Mouse (Mus musculus): ENCODE measurements at regions not wholly inside any gene's neighbourhood (a gene's known extent, or its start where the extent isn't known, plus 50 kb on each side); places are given as distances from the start of the nearest gene placed in this dataset.

DNA sequence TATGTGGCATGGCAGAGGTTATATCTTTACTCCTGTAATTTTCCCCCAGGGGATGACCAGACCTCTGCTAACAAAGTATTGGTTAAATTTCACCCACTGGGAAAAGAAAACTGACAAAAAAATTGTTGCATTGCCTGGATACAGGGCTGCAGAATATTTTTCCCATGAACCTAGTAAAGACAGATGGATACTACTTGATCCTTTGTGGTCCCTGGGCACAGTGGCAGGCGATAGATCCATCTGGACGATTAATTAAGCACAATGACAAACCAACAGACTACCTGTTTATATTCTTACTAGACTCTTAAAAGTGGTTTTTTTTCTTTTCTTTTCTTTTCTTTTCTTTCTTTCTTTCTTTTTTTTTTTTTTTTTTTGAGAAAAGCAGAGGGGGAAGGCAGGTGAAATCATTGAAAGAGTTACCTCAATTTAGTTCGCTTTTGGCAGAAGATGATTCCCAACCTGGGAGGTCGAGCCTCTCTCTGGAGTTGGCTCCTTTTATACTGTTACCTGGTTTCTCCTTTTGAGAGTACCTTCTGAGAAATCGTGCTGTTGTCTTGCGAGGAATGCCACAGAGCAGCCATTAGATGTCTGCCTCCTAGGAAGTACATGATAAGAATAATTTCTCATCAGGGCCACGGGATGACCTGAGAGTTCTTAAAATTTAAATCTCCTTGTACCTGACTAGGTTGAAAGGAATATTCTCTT, 312.6 kb downstream of the Slc4a3 start:
- Histone ChIP-seq H3K4me1 (ENCODE audit: insufficient read depth) (no peaks in the 10 kb centered on the region), H3K9ac (no peak overlapping the region), H3K27me3 (ENCODE audit: insufficient read depth, low read length) (no peaks in the 10 kb centered on the region), H3K9me3 (ENCODE audit: low read length) (no peaks in the 10 kb centered on the region), H3K4me3 (ENCODE audit: low read depth, low read length) (no peak overlapping the region), H3K4me2 (ENCODE audit: low read depth) (no peak overlapping the region), H3K27ac (ENCODE audit: low read depth, low read length) (no peak overlapping the region), H3K36me3 (ENCODE audit: insufficient read depth) (no peaks in the 10 kb centered on the region)
- DNase-seq, result no peak
- 74% methylated on average over 7 of the region's 7 CpGs for WGBS
- no peak for TF ChIP-seq CTCF (IDR thresholded peaks at IDR 0.05; ENCODE audit: low read depth)
- no peak for ATAC-seq

DNA sequence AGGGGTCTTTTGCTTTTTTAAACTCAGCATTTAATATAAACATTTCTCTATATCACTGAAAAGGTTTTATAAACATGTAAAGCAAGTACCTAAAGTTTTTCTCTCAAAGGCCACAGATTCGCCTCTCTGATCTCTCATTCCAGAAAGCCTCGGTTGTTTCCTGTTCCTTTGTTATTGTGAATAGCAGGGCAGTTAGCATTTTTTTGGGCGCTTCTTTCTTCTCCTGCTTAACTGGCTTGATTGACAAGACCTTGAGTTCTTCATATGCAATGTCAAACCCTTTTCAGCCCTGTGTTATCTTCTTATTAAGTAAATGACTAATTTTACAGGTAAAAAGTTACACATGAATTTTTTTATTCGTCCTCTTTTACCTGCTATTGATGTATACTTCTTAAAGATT, 316.7 kb downstream of the Slc4a3 start:
- Histone ChIP-seq H3K4me3 (ENCODE audit: low read depth, low read length) (no peak overlapping the region), H3K9ac (no peak overlapping the region), H3K27me3 (ENCODE audit: insufficient read depth, low read length) (no peaks in the 10 kb centered on the region), H3K9me3 (ENCODE audit: low read length) (no peaks in the 10 kb centered on the region), H3K4me1 (ENCODE audit: insufficient read depth) (no peaks in the 10 kb centered on the region), H3K4me2 (ENCODE audit: low read depth) (no peak overlapping the region), H3K36me3 (ENCODE audit: insufficient read depth) (no peaks in the 10 kb centered on the region), H3K27ac (ENCODE audit: low read depth, low read length) (no peak overlapping the region)
- ATAC-seq, result no peak
- DNase-seq, result no peak
- TF ChIP-seq CTCF (IDR thresholded peaks at IDR 0.05; ENCODE audit: low read depth), result no peak
- WGBS, result 61% methylated on average over 4 of the region's 4 CpGs

DNA sequence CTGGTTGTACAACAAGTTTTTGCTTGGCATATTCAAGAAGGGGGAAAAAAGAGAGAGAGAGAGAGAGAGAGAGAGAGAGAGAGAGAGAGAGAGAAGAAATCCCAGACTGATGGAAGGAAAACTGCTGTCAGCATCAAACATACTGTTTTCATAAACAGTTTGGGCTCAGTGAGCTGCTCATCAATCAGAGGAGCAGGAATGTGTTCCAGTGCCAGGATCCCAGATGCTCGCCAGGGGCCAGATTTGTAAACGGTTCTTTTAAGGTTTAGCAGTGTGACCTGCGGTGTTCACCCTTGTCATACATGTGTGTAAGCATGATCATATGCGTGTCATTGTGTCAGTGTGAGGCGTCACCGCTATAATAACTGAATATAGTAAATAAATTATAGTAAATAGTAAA, 320.5 kb downstream of the Slc4a3 start:
- no peak for ATAC-seq
- DNase-seq, result no peak
- no peaks in the 10 kb centered on the region for H3K4me1 ChIP-seq (ENCODE audit: insufficient read depth)
- 77% methylated on average over 6 of the region's 6 CpGs for WGBS
- TF ChIP-seq CTCF (IDR thresholded peaks at IDR 0.05; ENCODE audit: low read depth), result no peak
- H3K27ac ChIP-seq (ENCODE audit: low read depth, low read length), result no peak overlapping the region
- no peak overlapping the region for H3K9ac ChIP-seq
- H3K4me2 ChIP-seq (ENCODE audit: low read depth), result no peak overlapping the region
- H3K36me3 ChIP-seq (ENCODE audit: insufficient read depth), result no peaks in the 10 kb centered on the region
- no peak overlapping the region for H3K4me3 ChIP-seq (ENCODE audit: low read depth, low read length)
- H3K27me3 ChIP-seq (ENCODE audit: insufficient read depth, low read length), result no peaks in the 10 kb centered on the region
- no peaks in the 10 kb centered on the region for H3K9me3 ChIP-seq (ENCODE audit: low read length)

DNA sequence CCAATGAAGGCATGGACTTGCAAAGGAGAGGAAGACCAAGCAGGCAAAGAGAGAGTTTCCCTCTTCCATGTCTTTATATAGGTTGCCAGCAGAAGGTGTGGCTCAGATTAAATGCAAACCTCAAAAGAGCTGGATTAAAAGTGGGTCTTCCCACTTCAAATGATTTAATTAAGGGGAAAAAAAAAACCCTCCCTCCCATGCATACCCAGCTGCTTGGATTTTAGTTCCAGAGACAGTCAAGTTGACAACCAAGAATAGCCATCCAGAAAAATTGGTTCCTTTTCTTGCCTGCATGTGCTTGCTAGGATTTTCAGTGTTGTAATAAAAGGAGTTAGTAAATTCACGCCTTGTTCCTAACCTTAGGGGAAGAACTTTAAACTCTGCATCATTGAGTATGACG, 323.3 kb downstream of the Slc4a3 start:
- ATAC-seq (no peak), DNase-seq (no peak)
- no peaks in the 10 kb centered on the region for H3K36me3 ChIP-seq (ENCODE audit: insufficient read depth)
- H3K27ac ChIP-seq (ENCODE audit: low read depth, low read length), result no peak overlapping the region
- TF ChIP-seq CTCF (IDR thresholded peaks at IDR 0.05; ENCODE audit: low read depth), result no peak
- H3K9me3 ChIP-seq (ENCODE audit: low read length), result no peaks in the 10 kb centered on the region
- no peaks in the 10 kb centered on the region for H3K27me3 ChIP-seq (ENCODE audit: insufficient read depth, low read length)
- no peak overlapping the region for H3K4me2 ChIP-seq (ENCODE audit: low read depth)
- H3K4me3 ChIP-seq (ENCODE audit: low read depth, low read length), result no peak overlapping the region
- H3K4me1 ChIP-seq (ENCODE audit: insufficient read depth), result no peaks in the 10 kb centered on the region
- 74% methylated on average over 2 of the region's 2 CpGs for WGBS
- H3K9ac ChIP-seq, result no peak overlapping the region

DNA sequence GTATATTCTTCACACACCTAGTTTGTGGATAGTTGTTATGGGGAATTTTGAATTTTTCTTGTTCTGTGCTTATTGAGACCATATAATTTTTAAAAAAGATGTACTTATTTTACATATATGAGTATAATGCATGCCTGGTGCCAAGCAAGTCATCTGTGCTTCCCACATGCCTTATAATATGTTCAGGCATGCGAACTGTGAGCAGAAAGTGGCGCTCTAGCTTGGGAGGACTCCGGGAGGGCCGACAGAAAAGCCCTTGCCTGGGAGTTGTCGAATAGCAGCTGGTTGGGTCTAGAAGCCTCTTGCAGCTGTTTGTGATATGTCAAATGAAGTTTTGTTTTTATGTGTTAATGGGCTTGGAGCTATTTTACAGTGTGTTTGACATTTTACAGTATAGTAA, 323.8 kb downstream of the Slc4a3 start:
- DNase-seq, result peak; percentile 66
- WGBS, result 47% methylated on average over 5 of the region's 5 CpGs
- 0 out of 2 replicates have a peak, but pooled peaks have one; percentile 13 for TF ChIP-seq CTCF (IDR thresholded peaks at IDR 0.05; ENCODE audit: low read depth)
- peak; percentile 68 for ATAC-seq
- H3K27ac ChIP-seq (ENCODE audit: low read depth, low read length), result no peak overlapping the region
- H3K9me3 ChIP-seq (ENCODE audit: low read length), result no peaks in the 10 kb centered on the region
- H3K36me3 ChIP-seq (ENCODE audit: insufficient read depth), result no peaks in the 10 kb centered on the region
- no peaks in the 10 kb centered on the region for H3K4me1 ChIP-seq (ENCODE audit: insufficient read depth)
- no peak overlapping the region for H3K4me3 ChIP-seq (ENCODE audit: low read depth, low read length)
- H3K4me2 ChIP-seq (ENCODE audit: low read depth), result no peak overlapping the region
- H3K27me3 ChIP-seq (ENCODE audit: insufficient read depth, low read length), result no peaks in the 10 kb centered on the region
- H3K9ac ChIP-seq, result no peak overlapping the region

DNA sequence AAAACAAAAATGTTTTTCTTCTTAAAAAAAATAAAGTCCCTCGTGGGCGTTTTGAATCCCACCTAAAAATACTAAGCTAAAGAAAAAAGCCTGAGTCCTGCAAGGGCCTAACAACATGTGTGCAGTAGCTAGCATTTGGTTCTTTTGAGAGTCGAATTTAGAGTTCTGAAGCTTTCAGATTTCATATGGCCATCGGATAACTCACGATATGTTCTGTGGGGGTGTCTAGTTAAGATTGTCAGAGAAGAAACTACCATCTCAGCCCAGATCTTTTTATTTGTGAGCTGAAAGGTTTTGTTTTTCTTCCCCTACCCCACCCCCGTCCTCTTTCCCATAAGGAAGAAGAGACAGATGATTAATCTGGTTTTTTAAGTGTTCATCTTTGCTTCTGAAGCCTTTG, 327.8 kb downstream of the Slc4a3 start:
- Histone ChIP-seq H3K4me2 (ENCODE audit: low read depth) (no peak overlapping the region), H3K9me3 (ENCODE audit: low read length) (no peaks in the 10 kb centered on the region), H3K4me1 (ENCODE audit: insufficient read depth) (no peaks in the 10 kb centered on the region; the same call in 1 of the 2 replicates), H3K9ac (no peak overlapping the region), H3K4me3 (ENCODE audit: low read depth, low read length) (no peak overlapping the region), H3K27ac (ENCODE audit: low read depth, low read length) (no peak overlapping the region), H3K27me3 (ENCODE audit: insufficient read depth, low read length) (no peaks in the 10 kb centered on the region), H3K36me3 (ENCODE audit: insufficient read depth) (no peaks in the 10 kb centered on the region)
- no peak for ATAC-seq
- WGBS, result 88% methylated on average over 6 of the region's 6 CpGs
- DNase-seq, result no peak
- no peak for TF ChIP-seq CTCF (IDR thresholded peaks at IDR 0.05; ENCODE audit: low read depth)

DNA sequence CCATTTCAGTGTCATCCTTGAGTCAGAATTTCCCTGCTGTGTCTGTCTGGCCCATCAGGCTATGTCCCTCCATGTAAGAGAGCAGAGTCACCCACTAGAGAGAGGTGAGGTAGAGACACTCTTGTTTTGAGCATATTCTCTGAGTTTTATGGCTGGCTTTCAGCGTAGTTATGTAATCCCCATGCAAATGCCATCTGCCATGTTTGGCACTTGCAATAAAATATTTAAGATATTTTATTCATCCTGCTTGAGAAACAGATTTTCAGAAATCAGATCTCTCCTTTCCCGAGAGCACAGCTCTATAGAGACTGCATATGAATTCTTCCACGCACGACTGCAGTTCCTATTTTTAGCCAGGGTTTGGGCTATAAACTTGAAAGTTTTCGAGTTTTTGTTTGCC, 331.1 kb downstream of the Slc4a3 start:
- no peak overlapping the region for H3K4me2 ChIP-seq (ENCODE audit: low read depth)
- no peak overlapping the region for H3K27ac ChIP-seq (ENCODE audit: low read depth, low read length)
- no peaks in the 10 kb centered on the region for H3K36me3 ChIP-seq (ENCODE audit: insufficient read depth)
- no peaks in the 10 kb centered on the region; the same call in 1 of the 2 replicates for H3K4me1 ChIP-seq (ENCODE audit: insufficient read depth)
- peak; percentile 76 for ATAC-seq
- H3K27me3 ChIP-seq (ENCODE audit: insufficient read depth, low read length), result no peaks in the 10 kb centered on the region
- DNase-seq, result peak; percentile 70
- no peaks in the 10 kb centered on the region for H3K9me3 ChIP-seq (ENCODE audit: low read length)
- 41% methylated on average over 5 of the region's 5 CpGs for WGBS
- TF ChIP-seq CTCF (IDR thresholded peaks at IDR 0.05; ENCODE audit: low read depth), result no peak
- no peak overlapping the region for H3K9ac ChIP-seq
- no peak overlapping the region for H3K4me3 ChIP-seq (ENCODE audit: low read depth, low read length)

Measured in forebrain, postnatal 0 days (tissue).